Mouse (Mus musculus) midbrain, embryonic 11.5 days (tissue): ENCODE measurements around the gene Zeb2. TPM values are rescaled to one million over a fixed set of nuclear protein-coding genes. Genes with fewer than 3 reads are reported as not detected.

Experiments used
- ATAC-seq: fragments of 200-750 bp; cut with Nextera tagmentation; 2 replicates; pipeline ENCODE4 v1.8.0; 2017; ENCODE audit warnings: moderate TSS enrichment, moderate library complexity; ENCODE audit not compliant: low FRiP score
- DNase-seq: peaks from one replicate; pipeline ENCODE4 v3.0.0; 2015; ENCODE audit warnings: low spot score; ENCODE audit errors: missing footprints
- H3K27ac ChIP-seq: fragments of 300-500 bp; sonication (generic); 2 replicates; pipeline ENCODE4 v1.5.1; 2014; ENCODE audit warnings: low read depth, low read length
- H3K27me3 ChIP-seq: fragments of 300-500 bp; sonication (generic); 2 replicates; pipeline ENCODE4 v1.6.1; 2014; ENCODE audit warnings: mild to moderate bottlenecking, low read length, moderate library complexity, mixed read lengths; ENCODE audit not compliant: control insufficient read depth, insufficient read depth
- H3K36me3 ChIP-seq: fragments of 300-500 bp; sonication (generic); 2 replicates; pipeline ENCODE4 v1.6.1; 2014; ENCODE audit warnings: mild to moderate bottlenecking, low read length, moderate library complexity, mixed read lengths; ENCODE audit not compliant: control insufficient read depth, insufficient read depth
- H3K4me1 ChIP-seq: fragments of 300-500 bp; sonication (generic); 2 replicates; pipeline ENCODE4 v1.6.1; 2014; ENCODE audit warnings: low read length; ENCODE audit not compliant: control insufficient read depth, insufficient read depth
- H3K4me2 ChIP-seq: fragments of 300-500 bp; sonication (generic); 2 replicates; pipeline ENCODE4 v1.6.1; 2014; ENCODE audit warnings: mild to moderate bottlenecking, moderate library complexity
- H3K4me3 ChIP-seq: fragments of 300-500 bp; sonication (generic); 2 replicates; pipeline ENCODE4 v1.5.1; 2014; ENCODE audit warnings: low read depth, low read length
- H3K9ac ChIP-seq: fragments of 300-500 bp; sonication (generic); 2 replicates; pipeline ENCODE4 v1.6.1; 2014; ENCODE audit warnings: low read length
- H3K9me3 ChIP-seq: fragments of 300-500 bp; sonication (generic); 2 replicates; pipeline ENCODE4 v1.6.1; 2016; ENCODE audit warnings: low read length; ENCODE audit not compliant: control insufficient read depth
- WGBS: fragments of 180-500 bp; shearing (Covaris S2); extraction: QIAGEN DNeasy Blood & Tissue Kit; methylation state at CpG from one replicate; pipeline ENCODE4 v1.1.7; 2014; 5-methylcytosine and 5-hydroxymethylcytosine counted together
- microRNA-seq: library from miRNA; unstranded; fragments of <30 nt; microRNA quantifications from one replicate; pipeline ENCODE4, GENCODE M21; 2017
- polyA plus RNA-seq: library from polyadenylated mRNA; unstranded; fragments of >200 nt; fragmentation: Nextera tagmentation; extraction: Ambion mirVana; gene quantifications from 2 replicates; pipeline ENCODE4 v1.2.1, GENCODE M21; 2014

Zeb2 gene
- polyA plus RNA-seq, 1 experiment from 2014 or later = 61.2 TPM

DNA sequence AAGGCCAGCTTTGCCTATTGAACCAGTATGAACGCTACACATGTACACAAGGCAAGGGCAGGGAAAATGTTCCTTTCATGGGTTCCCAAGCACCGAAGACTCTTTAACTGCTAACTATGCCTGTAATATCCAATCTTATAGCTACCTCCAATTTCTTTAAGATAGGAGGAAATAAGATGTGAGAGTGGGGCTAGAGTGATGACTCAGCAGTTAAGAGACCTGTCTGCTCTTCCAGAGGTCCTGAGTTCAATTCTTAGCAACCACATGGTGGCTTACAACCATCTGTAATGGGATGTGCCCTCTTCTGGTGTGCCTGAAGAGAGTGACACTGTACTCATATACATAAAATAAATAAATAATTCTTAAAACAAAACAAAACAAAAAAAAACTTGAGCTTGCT is 172.5 kb downstream of the Zeb2 start:
- Histone ChIP-seq H3K9ac (no peak overlapping the region), H3K27ac (no peak overlapping the region), H3K4me3 (no peak overlapping the region), H3K4me1 (no peaks in the 10 kb centered on the region), H3K27me3 (no peaks in the 10 kb centered on the region), H3K36me3 (no peaks in the 10 kb centered on the region), H3K9me3 (no peaks in the 10 kb centered on the region), H3K4me2 (no peak overlapping the region)
- peak; percentile 28 for DNase-seq
- 91% methylated on average over 2 of the region's 2 CpGs for WGBS
- ATAC-seq = no peak

Small RNAs within 50 kb of the gene (microRNA-seq; reads per million reads assigned to microRNA genes)
- gene Mir5129 = 1.3 reads per million

Other genes with a start within 250 kb of the Zeb2 start
- gene Gtdc1, start 189.7 kb downstream of the Zeb2 start, polyA plus RNA-seq = 13.4 and 15.8 TPM in 2 replicates